Mouse (Mus musculus) layer of hippocampus, adult 8-10 months (tissue): Measurements from ENCODE around the gene Foxd3. TPM values are rescaled to one million over a fixed set of nuclear protein-coding genes. Genes with fewer than 3 reads are reported as not detected.
"Not testable (repeated sequence)": the region's sequence is repeated elsewhere in the genome, so short reads cannot be mapped to it uniquely, and the experiment has no call there.

Experiments
- DNase-seq, 2 experiments: peaks; one replicate each; pipeline ENCODE4 v3.0.0; 2022; ENCODE audit warnings: low spot score in 2 of 2
- total RNA-seq, 4 experiments: library from RNA; stranded (reverse); gene quantifications; 2 replicates each; pipeline ENCODE4 v1.2.4; 2022

The Foxd3 gene
- total RNA-seq: not detected

DNA sequence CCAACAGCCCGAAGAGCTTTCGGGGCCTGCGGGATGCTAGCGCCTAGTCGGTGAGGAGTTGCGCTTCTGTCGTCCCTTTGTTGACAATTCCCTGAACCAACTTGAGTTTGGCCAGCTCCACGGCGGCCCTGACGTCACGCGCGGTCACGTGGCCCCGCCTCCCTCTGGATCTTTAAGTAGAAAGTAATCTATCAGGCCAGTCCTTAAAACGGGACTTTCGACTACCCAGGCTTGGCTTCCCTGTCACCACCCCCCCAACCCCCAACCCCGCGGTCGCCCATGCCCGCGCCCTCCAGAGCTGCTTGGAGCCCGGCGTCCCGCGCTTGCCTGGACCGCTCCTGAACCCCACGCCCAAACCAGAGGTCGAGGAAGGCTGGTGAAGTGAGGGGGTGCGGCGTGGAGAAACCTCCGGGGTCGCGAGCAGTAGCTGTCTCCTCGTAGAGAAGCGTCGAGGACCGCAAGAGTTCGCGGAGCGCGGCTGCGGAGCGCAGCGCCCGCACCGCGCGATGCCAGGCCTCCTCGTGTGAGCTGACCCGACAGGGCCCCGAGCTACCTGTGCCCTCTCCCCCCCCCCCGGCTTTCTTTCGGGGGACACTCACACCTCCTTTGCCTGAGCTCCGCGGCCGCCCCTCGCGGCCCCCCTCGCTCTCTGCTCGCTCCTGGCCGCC lies at the start of gene Foxd3:
Foxd3 (plus strand) TSS at position 363 of the 668 bp plus-strand sequence.
- no peak for DNase-seq

DNA sequence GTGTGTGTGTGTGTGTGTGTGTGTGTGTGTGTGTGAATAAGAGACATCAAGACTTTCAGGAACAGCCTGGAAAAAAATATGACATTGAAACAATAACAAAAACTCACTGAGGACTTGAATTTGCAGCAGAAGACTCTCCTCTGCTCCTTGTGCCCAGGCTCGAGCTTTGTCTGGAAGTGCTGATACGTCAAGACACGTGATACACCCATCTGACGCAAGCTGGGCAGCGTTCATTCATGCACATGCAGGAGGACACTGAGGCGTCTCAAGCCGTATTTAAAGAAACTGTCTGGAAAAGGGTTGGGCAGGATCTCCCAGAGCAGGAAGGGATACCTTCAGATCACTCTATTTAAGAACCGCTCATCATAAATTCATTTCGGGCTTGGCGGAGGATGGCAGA lies 43.9 kb upstream of the Foxd3 start:
- DNase-seq: no peak

DNA sequence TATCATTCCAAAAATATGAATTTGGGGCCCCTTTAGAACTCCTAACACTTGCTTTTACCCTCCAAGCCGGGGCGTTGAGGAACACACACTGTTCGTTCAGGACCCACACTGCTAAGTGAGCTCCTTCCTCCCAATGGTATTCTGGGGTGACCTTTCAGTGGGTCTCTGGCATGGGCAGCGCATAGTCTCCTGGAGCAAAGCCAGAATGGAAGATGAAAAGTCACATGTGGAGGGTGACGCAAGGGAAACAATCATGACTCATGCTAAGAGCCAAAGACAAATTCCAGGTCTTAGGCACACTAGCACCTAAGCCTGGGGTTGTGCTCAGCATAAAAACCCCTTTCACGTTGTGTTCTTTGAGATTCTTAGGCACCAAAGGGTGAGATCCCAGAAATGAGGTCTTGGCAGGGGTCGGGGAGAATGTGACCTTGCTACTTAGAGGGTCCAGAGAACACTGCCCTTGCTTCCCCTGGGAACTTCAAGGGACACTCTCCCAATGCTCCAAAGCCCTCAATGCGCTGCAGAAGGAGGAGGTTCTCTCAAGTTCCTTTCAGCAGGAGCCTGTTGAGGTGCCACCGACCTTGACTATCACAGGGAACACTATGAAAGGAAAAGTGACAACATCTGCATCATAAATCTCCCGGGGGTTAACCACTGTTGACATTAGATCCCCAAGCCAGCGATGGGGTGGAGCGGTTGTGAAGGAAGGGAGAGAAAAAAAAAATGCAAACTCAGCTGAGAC lies 43.3 kb upstream of the Foxd3 start:
- DNase-seq: no peak

DNA sequence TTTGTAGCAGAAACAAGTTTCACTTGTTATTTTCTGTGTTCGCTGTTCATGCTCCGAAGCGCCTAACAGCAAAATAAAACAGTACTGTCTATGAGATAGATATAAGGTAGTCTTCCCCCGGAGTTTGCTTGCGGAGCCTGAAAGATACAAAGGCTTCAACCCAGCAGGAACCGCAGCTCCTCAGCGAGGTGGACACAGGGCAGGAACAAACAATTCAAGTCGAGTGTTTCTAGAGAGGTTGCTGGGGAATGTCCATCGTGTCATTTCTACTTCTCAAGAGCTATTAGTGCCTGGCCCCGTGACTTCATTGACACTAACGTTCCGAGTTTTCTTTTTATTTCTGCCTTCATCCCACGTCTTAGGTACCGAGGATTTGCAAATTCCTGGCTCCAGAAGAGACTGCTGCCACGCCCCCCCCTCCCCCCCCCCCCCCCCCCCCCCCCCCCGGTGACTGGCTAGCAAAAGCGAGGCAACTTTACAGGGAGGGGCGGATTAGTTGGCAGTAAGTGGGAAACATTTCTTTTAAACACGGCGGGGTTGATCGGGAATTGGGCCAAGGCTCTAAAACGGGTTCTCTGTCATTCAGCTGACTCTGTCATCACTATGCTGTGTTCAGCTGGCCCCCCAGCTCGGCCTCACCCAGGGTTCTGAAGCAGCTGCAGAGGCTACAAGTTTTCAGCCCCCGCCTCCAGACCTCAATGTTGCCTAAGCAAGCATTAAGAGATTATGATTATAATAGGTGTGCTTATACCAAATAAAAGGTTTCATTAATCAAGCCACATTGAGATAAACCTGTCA lies 29.9 kb upstream of the Foxd3 start:
- DNase-seq: no peak

DNA sequence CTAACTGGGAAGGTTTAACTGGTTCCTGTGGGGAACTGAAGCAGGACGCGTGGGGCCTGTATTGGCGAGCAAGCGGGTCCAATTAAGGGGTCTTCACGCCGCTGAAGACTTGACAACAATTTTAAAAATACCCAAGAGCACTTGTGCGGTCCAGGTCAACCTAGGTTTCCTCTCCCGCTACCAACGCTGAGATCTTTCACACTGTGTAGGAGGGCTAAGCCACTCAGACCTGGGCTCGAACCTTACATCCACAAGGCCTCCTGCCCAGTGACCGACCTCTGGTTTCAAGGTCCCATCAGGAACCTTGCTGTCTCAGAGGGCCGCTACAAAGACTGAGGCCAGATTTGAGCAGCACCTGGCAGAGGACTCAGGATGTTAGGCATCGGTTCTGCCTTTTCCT lies 29.0 kb upstream of the Foxd3 start:
- DNase-seq: no peak

DNA sequence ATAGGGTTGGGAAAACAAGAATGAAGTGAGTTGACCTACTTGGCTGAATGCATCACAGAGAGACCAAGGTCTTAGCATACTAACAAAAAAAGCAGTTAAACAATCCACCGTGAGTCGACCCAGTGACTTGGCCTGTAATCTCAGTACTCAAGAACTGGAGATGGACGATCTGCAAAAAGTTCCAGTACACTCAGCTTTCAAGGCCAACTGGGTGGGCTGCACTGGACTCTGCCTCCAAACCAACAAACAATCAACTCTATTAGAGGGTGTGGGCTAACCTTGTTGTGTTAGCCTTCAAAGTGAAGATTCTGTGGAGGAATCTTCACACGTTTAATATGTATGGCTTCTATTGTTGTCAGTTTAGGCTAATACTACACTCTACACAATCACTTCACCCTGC lies 20.1 kb upstream of the Foxd3 start:
- DNase-seq: no peak

DNA sequence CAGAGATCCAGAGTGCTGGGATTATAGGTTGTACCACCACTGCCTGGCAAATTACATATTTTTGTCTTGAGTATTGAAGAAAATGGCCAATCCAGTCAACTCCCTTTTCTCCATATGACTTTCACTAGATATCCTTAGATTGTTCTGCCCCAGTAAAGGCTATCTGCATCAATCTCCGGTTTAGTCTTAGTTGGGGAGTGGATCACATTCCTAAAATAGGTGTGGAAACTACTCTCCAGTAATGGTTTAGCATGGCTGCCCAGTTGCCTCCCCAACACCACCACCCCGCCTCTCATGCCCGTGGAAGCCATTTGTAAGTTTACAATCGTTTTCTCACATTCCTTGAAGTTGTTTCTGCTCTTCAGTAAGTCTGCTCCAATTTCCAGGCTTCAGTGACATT lies 19.4 kb upstream of the Foxd3 start:
- DNase-seq: no peak

DNA sequence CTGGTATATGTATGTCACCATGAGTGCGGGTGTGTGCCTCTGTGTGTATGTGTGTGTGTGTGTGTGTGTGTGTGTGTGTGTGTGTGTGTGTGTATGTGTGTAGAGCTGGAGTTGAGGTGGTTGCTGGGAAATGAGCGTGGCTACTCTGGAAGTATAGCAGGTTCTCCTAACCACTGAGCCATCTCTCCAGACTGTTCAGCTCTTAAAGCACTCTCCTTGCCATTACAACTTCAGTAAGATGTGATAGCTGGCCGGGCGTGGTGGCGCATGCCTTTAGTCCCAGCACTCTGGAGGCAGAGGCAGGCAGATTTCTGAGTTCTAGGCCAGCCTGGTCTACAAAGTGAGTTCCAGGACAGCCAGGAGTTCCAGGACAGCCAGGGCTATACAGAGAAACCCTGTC lies 15.5 kb upstream of the Foxd3 start:
- DNase-seq: not testable (repeated sequence)

DNA sequence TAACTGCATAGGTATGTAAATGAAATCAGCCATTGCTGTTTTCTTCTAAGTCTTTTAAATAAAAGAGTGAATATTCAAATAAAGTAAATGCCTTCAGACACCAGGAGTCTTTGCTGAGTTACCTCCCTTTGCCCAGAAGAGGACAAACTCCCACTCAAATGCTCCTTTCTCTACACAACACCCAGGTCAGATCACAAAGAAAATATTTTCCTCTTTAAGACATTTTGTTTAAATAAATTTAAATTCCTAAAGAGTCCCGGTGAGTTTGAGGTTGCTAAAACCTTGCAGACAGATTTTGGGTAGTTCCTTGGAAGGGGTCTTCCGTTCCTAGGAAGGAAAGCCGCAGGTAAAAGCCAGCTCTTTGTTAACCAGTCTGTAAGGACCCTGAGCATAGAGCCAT lies 14.2 kb upstream of the Foxd3 start:
- no peak for DNase-seq

DNA sequence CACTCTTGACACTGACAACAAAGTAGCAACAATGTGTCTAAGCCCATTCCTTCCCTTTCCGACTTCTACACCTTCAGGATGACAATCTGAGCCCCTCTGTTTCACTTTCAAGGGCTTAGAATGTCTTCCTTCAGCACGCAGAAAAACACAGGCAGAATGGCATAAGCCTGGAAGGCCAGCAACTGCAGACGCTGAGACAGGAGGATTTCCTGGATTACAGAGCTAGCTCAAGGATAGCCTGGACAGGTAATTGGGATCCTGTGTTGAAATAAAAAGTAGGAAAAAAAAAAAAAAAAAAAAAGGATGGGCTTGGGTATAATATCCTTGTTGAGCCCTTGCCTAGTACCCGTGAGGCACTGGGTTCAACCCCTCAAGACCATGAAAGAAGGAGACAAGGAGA lies 10.5 kb upstream of the Foxd3 start:
- DNase-seq: no peak

DNA sequence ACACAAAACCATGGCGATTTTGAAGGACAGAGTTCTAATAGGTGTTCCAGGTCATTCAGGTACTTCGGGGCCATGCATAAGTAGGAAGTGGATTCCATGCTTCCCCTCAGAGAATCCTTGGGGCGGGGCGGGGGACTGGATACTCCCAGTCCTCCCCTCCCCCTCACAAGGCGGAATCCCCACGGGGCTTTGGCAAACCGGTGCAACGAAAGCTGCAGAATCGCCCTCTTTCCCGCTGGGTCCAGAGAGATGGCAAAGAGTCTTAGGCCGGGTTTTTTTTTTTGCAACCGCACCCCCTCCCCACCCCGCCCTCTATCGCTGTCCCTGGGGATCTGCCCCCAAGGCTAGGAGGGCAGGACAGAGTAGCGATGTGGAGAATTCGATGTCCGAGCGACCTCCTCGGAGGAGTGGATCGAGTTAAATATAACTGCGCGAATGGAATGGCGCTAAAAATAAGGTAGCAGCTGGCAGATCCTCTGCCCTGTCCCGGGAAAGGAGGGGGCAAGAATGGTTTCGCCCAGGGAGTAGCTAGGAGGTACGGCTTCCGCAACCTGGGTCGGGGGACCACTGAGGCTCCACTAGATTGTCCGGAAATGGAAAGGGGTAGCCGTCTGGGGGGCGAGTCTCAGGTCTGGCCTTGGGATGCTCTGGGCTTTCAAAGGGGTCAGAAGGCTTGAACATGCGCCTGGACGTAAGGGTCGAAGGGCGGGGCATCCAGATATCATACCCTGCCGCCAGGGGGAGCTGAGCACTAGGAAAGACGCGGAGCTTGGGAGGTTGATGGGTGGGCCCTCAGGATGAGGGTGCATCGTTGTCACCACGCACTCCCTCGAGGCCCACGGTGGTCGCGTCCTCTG lies 5.8 kb upstream of the Foxd3 start:
- no peak for DNase-seq

DNA sequence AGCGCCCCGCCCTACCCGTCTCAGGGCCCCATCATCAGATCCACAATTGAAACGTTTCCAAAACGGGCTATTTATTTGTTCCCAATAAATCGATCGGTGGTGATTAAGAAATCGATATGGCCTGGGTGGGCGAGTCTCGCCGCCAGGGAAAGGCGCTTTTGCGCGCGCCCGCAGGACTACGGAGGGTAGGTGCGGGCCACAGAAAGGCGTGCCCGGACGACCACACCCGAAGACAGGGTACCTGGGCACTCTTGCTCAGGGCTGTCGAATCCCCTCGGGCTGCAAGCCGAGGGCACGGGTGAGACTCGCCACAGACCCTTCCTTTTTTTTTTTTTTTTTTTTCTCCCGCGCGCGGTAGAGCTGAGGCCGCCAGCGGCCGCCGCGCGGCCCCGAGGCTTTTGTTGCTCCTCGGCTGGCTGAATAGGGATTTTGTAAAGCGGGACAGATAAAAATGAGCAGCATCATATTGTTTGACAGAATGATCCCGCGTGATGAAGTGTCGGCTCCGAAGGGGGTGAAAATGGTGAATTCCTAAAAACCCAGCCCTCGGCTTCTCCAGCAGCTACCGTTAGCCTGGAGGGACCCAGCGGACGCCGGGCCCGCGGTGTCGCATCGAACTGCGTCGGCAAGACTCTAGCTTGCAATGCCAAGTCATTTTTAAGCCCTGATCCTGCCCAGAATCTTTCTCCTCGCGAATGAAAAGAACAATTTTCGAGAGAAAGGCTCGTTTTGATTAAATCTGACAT lies 5.0 kb upstream of the Foxd3 start:
- DNase-seq: no peak

DNA sequence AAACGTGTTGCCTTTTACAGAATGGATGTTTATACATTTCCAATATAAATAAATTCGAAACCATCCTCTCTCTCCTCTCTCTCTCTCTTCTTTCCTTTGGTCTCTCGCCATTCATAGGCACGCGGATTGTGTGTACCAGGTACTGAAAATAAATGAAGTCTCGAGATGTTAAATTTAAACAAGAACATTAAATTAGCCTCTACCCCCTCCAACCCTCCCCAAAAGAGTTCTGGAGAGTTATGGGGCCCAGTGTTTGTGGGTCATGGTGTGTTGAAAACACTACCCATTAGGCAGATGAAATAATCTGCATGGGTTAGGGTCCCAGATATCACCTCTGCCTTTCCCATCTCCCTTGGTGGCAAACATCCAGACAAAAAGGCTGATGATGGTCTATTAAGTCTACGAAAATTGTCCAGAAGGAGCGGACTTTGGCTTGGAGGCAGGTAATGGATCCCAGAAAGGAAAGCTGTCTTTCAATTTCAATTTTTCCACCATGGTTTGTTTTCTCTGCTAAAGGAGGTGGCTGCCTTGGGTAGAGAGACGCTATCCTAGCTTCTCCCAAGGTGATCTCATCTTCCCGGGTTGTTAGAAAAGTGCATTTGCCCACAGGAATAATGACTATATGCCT lies 4.2 kb upstream of the Foxd3 start:
- no peak for DNase-seq

DNA sequence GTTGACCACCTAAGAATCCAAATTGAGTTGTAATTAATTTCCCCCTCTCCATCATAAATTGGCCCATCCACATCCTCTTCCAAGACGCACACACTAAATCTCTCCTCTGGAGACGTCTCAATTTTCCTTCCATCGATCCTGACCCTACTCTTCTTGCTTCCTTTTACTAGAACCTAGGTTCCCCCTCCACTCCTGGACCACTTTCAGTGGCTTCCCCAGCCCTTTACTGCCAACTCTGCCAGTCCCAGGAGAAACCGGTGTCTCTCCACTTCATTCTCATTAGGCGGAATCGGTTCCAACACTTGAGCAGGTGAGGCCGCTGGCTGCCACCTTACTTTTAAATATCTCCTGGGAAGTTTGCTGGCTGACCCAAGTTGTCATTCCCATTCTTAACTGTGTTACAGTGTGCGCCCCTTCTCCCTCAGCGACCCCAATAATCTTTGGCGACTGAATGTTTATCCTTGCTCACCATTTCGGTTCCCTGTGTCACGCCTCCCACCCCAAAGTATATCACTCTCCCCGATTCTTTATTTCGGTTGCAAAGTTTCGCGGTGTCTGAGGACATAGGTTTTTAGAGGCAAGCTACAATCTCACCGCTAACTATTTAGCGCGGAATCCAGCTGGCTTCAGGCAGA lies 3.4 kb upstream of the Foxd3 start:
- no peak for DNase-seq

DNA sequence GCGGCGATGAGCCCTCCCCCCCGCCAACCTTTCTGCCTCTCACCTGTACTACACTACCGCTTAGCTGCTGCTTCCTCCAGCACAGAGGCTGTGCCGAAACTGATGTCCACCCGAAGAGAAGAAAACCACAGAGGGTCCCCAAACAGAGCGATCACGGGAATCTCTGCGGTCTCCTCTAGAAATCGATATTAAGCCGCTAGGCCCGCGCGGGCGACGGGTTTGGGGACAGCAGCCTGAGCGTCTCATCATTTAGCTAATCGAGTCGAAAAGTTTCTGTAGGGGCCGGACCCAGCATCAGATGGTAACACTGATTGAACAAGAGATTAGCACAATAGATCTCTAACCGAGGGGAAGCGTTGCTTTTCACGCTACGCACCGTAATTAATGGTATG lies 2.9 kb upstream of the Foxd3 start:
- no peak for DNase-seq

DNA sequence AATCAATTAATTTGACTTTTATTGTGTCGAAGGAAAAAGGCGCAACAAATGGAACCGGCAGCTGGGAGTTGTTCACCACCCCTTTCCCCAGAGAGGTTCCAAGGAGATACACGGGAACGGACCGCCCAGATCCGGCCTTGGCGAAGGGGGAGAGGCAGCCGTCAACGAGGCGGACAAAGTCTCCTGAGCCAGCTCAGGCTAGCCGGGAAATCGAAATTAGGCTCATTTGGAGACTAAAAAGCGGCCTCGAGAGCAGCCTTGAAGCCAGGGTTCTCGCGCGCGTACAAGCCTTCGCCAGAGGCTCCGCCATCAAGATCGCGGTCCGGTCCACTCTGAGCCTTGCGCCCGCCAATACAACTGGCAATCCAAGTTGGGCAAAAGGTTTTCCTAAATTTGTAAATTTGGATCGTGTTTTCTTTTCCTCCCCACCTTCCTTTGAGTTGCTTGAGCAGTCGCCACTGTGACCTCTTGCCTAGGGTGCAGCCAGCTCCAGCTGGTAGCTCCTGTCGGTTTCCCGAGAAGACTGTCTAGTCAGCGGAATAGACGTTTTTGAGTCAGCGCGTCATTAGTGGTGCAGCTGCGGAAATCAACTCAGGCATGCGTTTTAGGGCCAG lies 2.4 kb upstream of the Foxd3 start:
- no peak for DNase-seq

DNA sequence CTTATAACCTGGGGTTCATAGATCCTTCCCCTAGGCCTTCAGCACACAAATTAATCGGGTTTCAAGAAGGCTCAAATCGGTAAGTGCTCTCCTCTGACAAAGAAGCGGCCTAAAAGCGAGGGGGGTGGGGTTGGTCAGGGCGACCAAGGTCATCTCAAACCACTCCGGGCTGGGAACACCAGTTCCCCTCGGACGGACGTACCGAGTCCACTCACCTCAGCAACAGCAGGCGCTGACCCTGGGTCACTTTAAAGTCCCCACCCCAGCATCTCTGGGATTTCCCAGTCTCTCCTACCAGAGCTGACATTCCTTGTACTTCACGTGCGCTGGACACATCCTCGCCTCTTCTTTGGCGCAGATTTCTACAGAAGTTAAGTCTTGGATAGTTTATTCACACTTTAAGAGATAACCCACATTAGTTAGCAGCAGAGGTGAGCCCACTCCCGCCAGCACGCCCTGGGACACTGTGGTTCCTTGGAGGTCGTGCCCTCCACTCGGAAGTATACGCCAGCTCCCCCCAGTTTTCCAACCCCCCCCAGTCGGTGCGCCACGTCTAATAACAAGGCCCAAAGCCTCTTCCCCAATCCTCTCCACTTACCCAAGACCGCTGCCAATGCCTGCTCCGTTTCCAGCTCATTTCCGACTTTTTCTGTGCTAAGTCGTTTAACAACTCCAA lies 1.3 kb upstream of the Foxd3 start:
- no peak for DNase-seq

DNA sequence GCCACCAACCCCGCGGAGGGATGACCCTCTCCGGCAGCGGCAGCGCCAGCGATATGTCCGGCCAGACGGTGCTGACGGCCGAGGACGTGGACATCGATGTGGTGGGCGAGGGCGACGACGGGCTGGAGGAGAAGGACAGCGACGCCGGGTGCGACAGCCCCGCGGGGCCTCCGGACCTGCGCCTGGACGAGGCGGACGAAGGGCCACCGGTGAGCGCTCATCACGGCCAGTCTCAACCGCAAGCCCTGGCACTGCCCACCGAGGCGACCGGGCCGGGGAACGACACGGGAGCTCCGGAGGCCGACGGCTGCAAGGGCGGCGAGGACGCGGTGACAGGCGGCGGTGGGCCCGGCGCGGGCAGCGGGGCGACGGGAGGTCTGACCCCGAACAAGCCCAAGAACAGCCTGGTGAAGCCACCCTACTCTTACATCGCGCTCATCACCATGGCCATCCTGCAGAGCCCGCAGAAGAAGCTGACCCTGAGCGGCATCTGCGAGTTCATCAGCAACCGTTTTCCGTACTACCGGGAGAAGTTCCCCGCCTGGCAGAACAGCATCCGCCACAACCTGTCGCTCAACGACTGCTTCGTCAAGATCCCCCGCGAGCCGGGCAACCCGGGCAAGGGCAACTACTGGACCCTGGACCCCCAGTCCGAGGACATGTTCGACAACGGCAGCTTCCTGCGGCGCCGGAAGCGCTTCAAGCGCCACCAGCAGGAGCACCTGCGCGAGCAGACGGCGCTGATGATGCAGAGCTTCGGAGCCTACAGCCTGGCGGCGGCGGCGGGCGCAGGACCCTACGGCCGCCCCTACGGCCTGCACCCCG lies 718 bp downstream of the Foxd3 start:
- DNase-seq: no peak
